ENCODE assay signal across 8 mouse cellular contexts in genomic region chr5:77265081-77265670, GRCm38 (mm10). TPM values are rescaled to one million over a fixed set of nuclear protein-coding genes. Genes with fewer than 3 reads are reported as not detected.
DNase-seq lines count a peak whose midpoint lies in the region; ATAC-seq and TF ChIP-seq lines count a peak whose summit lies in the region.

Gene Rest (plus strand): TSS chr5:77265491.

- peak within 1 kb of the TSS; percentile 67 for H3K4me2 ChIP-seq in forebrain, embryonic 11.5 days (ENCODE audit: low read depth, low read length, severe bottlenecking)
- peak within 1 kb of the TSS; percentile 80 for H3K4me2 ChIP-seq in heart, embryonic 16.5 days (ENCODE audit: low read depth, low read length)
- H3K4me2 ChIP-seq in lung, embryonic 15.5 days = peak within 1 kb of the TSS; percentile 75

- peaks cover 42% of the 10 kb centered on the region for H3K79me2 ChIP-seq in MEL (ENCODE audit: control insufficient read depth, insufficient read depth, low read length, poor library complexity)

- peaks cover 10 to 19% of the 10 kb centered on the region in 2 experiments for H3K36me3 ChIP-seq in MEL (ENCODE audit: control insufficient read depth in 1 of 2, insufficient read depth in 2 of 2, low read length in 2 of 2)
- peaks cover 11% of the 10 kb centered on the region; the same call in 1 of the 2 replicates for H3K36me3 ChIP-seq in forebrain, embryonic 11.5 days (ENCODE audit: control insufficient read depth, insufficient read depth, low read length)
- H3K36me3 ChIP-seq in heart, embryonic 16.5 days (ENCODE audit: control insufficient read depth, insufficient read depth) = peaks cover 16% of the 10 kb centered on the region
- peaks cover 20% of the 10 kb centered on the region for H3K36me3 ChIP-seq in lung, embryonic 15.5 days

- TF ChIP-seq CTCF in MEL (IDR thresholded peaks at IDR 0.05 in 2 of 3, conservative IDR thresholded peaks at IDR 0.05 in 1 of 3; ENCODE audit: control insufficient read depth in 1 of 3, insufficient read depth in 1 of 3, low read depth in 2 of 3, low read length in 3 of 3, poor library complexity in 1 of 3, severe bottlenecking in 1 of 3) = no peak
- no peak for TF ChIP-seq CTCF in olfactory bulb, adult 2 months (IDR thresholded peaks at IDR 0.05; ENCODE audit: insufficient read depth, low read depth, low read length)

- H3K9ac ChIP-seq in MEL (ENCODE audit: control insufficient read depth, low read depth, low read length, poor library complexity, severe bottlenecking) = peak within 1 kb of the TSS; percentile 89
- H3K9ac ChIP-seq in forebrain, embryonic 11.5 days (ENCODE audit: low read length) = peak within 1 kb of the TSS; percentile 95
- H3K9ac ChIP-seq in heart, embryonic 16.5 days (ENCODE audit: low read length) = peak within 1 kb of the TSS; percentile 95
- H3K9ac ChIP-seq in lung, embryonic 15.5 days = peak within 1 kb of the TSS; percentile 87

- no peaks in the 10 kb centered on the region for H3K9me3 ChIP-seq in MEL (replicated peaks; ENCODE audit: insufficient read depth, low read length)
- H3K9me3 ChIP-seq in forebrain, embryonic 11.5 days (ENCODE audit: control insufficient read depth, low read length) = no peaks in the 10 kb centered on the region
- no peaks in the 10 kb centered on the region for H3K9me3 ChIP-seq in heart, embryonic 16.5 days (replicated peaks; ENCODE audit: control insufficient read depth, low read length)
- no peaks in the 10 kb centered on the region for H3K9me3 ChIP-seq in lung, embryonic 15.5 days

- H3K27ac ChIP-seq in MEL (ENCODE audit: control insufficient read depth, low read depth, low read length) = peak within 1 kb of the TSS; percentile 85
- H3K27ac ChIP-seq in forebrain, embryonic 11.5 days (ENCODE audit: low read depth, low read length) = peak within 1 kb of the TSS; percentile 91
- peak within 1 kb of the TSS; percentile 97 for H3K27ac ChIP-seq in heart, embryonic 16.5 days (ENCODE audit: low read length)
- peak within 1 kb of the TSS; percentile 97 for H3K27ac ChIP-seq in lung, embryonic 15.5 days
- H3K27ac ChIP-seq in olfactory bulb, adult 2 months (ENCODE audit: insufficient read depth, low read depth, low read length) = no peak within 1 kb of the TSS

- TF ChIP-seq RAD21 in MEL (IDR thresholded peaks at IDR 0.05; ENCODE audit: low read depth, low read length) = no peak

- H3K27me3 ChIP-seq in MEL (ENCODE audit: control insufficient read depth in 1 of 2, insufficient read depth in 2 of 2, low read length in 2 of 2) = no peaks in the 10 kb centered on the region
- H3K27me3 ChIP-seq in forebrain, embryonic 11.5 days (ENCODE audit: control insufficient read depth, insufficient read depth, low read length) = no peaks in the 10 kb centered on the region
- no peaks in the 10 kb centered on the region for H3K27me3 ChIP-seq in heart, embryonic 16.5 days (ENCODE audit: control insufficient read depth, insufficient read depth, low read length)
- no peaks in the 10 kb centered on the region for H3K27me3 ChIP-seq in lung, embryonic 15.5 days

- ATAC-seq in forebrain, embryonic 11.5 days (replicated peaks; ENCODE audit: low FRiP score) = peak; percentile 89
- peak; percentile 86 for ATAC-seq in heart, embryonic 16.5 days (replicated peaks; ENCODE audit: extremely low read depth, insufficient read depth, low FRiP score)
- ATAC-seq in lung, embryonic 15.5 days (ENCODE audit: borderline replicate concordance, extremely low read depth, low FRiP score, low TSS enrichment) = peak; percentile 89

- under 1% methylated on average over 73 of the region's 78 CpGs for WGBS in forebrain, embryonic 11.5 days
- WGBS in heart, embryonic 16.5 days = under 1% methylated on average over 71 of the region's 78 CpGs
- WGBS in lung, embryonic 15.5 days = under 1% methylated on average over 50 of the region's 78 CpGs
- 5% methylated on average over 76 of the region's 78 CpGs for WGBS in olfactory bulb, adult 2 months

- peak within 1 kb of the TSS; percentile 89 to 93 for H3K4me3 ChIP-seq in MEL (ENCODE audit: control insufficient read depth in 1 of 2, insufficient read depth in 1 of 2, low read depth in 2 of 2, low read length in 2 of 2)
- peak within 1 kb of the TSS; percentile 99 for H3K4me3 ChIP-seq in forebrain, embryonic 11.5 days (ENCODE audit: low read depth, low read length)
- H3K4me3 ChIP-seq in heart, embryonic 16.5 days (ENCODE audit: low read length) = peak within 1 kb of the TSS; percentile 94
- peak within 1 kb of the TSS; percentile 95 for H3K4me3 ChIP-seq in lung, embryonic 15.5 days
- H3K4me3 ChIP-seq in olfactory bulb, adult 2 months (ENCODE audit: insufficient read depth, low read depth, low read length) = peak within 1 kb of the TSS; percentile 70

- TF ChIP-seq POLR2A in MEL (IDR thresholded peaks at IDR 0.05; ENCODE audit: control insufficient read depth in 1 of 2, insufficient read depth in 1 of 2, low read depth in 1 of 2, low read length in 2 of 2, poor library complexity in 1 of 2) = peak; percentile 62 to 68
- TF ChIP-seq POLR2A in olfactory bulb, adult 2 months (IDR thresholded peaks at IDR 0.05; ENCODE audit: insufficient read depth, low read depth, low read length) = 0 out of 2 replicates have a peak, but pooled peaks have one; percentile 6

- no peak for TF ChIP-seq EP300 in MEL (IDR thresholded peaks at IDR 0.05; ENCODE audit: low read depth in 1 of 2, low read length in 2 of 2)

- peak; percentile 95 for DNase-seq in MEL (ENCODE audit: low read depth, low spot score)
- DNase-seq in c-Kit-positive CD71-positive TER-119-positive erythroid progenitor cells, embryonic 14.5 days (ENCODE audit: low spot score) = peak; percentile 46
- DNase-seq in forebrain, embryonic 11.5 days (ENCODE audit: low spot score) = peak; percentile 93
- DNase-seq in kidney, postnatal 14 days = peak; percentile 93
- DNase-seq in thymus, postnatal 14 days = peak; percentile 83

- H3K4me1 ChIP-seq in MEL (ENCODE audit: control insufficient read depth in 1 of 2, insufficient read depth in 2 of 2, low read length in 2 of 2) = peaks cover 3 to 12% of the 10 kb centered on the region in 2 experiments; a peak in 3 of 4 replicates
- peaks cover 2% of the 10 kb centered on the region; the same call in 1 of the 2 replicates for H3K4me1 ChIP-seq in forebrain, embryonic 11.5 days (replicated peaks; ENCODE audit: control insufficient read depth, insufficient read depth, low read length)
- peaks cover 10% of the 10 kb centered on the region for H3K4me1 ChIP-seq in heart, embryonic 16.5 days (ENCODE audit: control insufficient read depth, insufficient read depth, low read length)
- peaks cover 7% of the 10 kb centered on the region; the same call in 1 of the 2 replicates for H3K4me1 ChIP-seq in lung, embryonic 15.5 days
- H3K4me1 ChIP-seq in olfactory bulb, adult 2 months (ENCODE audit: control insufficient read depth, insufficient read depth, low read length) = 0 out of 2 replicates have a peak, but pooled peaks cover 2% of the 10 kb centered on the region

TF ChIP-seq in MEL, 35 proteins besides CTCF, POLR2A, EP300 and RAD21 (continues in another document):
- TF ChIP-seq MYC (IDR thresholded peaks at IDR 0.05; ENCODE audit: low read depth, low read length) (peak; percentile 59; the same call in 1 of the 2 replicates), GABPA (IDR thresholded peaks at IDR 0.05; ENCODE audit: low read depth, low read length) (no peak), MEF2A (IDR thresholded peaks at IDR 0.05; ENCODE audit: extremely low read depth, insufficient replicate concordance, low read depth, low read length, poor library complexity, severe bottlenecking) (no peak), KAT2A (conservative IDR thresholded peaks at IDR 0.05; ENCODE audit: low read depth, low read length) (no peak), ZC3H11A (IDR thresholded peaks at IDR 0.05; ENCODE audit: low read depth, low read length) (no peak), SIN3A (IDR thresholded peaks at IDR 0.05; ENCODE audit: low read length) (peak; percentile 85), ZMIZ1 (IDR thresholded peaks at IDR 0.05; ENCODE audit: low read depth, low read length) (peak; percentile 69), UBTF (IDR thresholded peaks at IDR 0.05; ENCODE audit: borderline replicate concordance, insufficient read depth, low read depth, low read length) (no peak), GATA1 (IDR thresholded peaks at IDR 0.05; ENCODE audit: low read depth, low read length) (no peak), ZNF384 (IDR thresholded peaks at IDR 0.05; ENCODE audit: low read depth, low read length) (no peak), USF2 (IDR thresholded peaks at IDR 0.05; ENCODE audit: borderline replicate concordance in 1 of 2, insufficient read depth in 1 of 2, low read depth in 1 of 2, low read length in 2 of 2) (no peak), MAZ (IDR thresholded peaks at IDR 0.05; ENCODE audit: low read depth, low read length) (no peak), ETS1 (IDR thresholded peaks at IDR 0.05; ENCODE audit: low read depth, low read length) (0 out of 2 replicates have a peak, but pooled peaks have one; percentile 23), JUND (IDR thresholded peaks at IDR 0.05; ENCODE audit: low read depth, low read length) (no peak), USF1 (IDR thresholded peaks at IDR 0.05; ENCODE audit: low read depth, low read length) (no peak), MAX (IDR thresholded peaks at IDR 0.05; ENCODE audit: low read length) (peak; percentile 73), POLR2AphosphoS5 (IDR thresholded peaks at IDR 0.05; ENCODE audit: borderline replicate concordance, low read depth, low read length) (no peak), NELFE (IDR thresholded peaks at IDR 0.05; ENCODE audit: low read depth, low read length) (peak; percentile 63), ELF1 (IDR thresholded peaks at IDR 0.05; ENCODE audit: low read depth, low read length) (no peak), CHD1 (IDR thresholded peaks at IDR 0.05; ENCODE audit: low read depth, low read length) (peak; percentile 83; the same call in 1 of the 2 replicates), NRF1 (IDR thresholded peaks at IDR 0.05; ENCODE audit: insufficient read depth, low read depth, low read length, poor library complexity, severe bottlenecking) (peak; percentile 54), HCFC1 (IDR thresholded peaks at IDR 0.05; ENCODE audit: low read depth, low read length) (peak; percentile 30; the same call in 1 of the 2 replicates)

RNA-seq across cellular contexts. Expression of gene Rest, which starts in this region (rescaled TPM):
- total RNA-seq in MEL (2012; rRNA removed) = 19.3 and 21.0 TPM in 2 replicates
- polyA plus RNA-seq in MEL (2012; ENCODE audit: insufficient read depth in 1 of 2, insufficient read length in 2 of 2, low read depth in 1 of 2, low replicate concordance in 2 of 2, missing spikeins in 1 of 2) = 10 to 100 TPM in 1 of 2 experiments, 1 to 10 TPM in 1; 7.4 to 20.6 TPM
- 24.7 and 25.3 TPM in 2 replicates for polyA plus RNA-seq in forebrain, embryonic 11.5 days (2014; fragmentation: Nextera tagmentation; extraction: Ambion mirVana)
- polyA plus RNA-seq in heart, embryonic 16.5 days (2015; fragmentation: Nextera tagmentation; extraction: Ambion mirVana) = 18.9 and 20.3 TPM in 2 replicates
- 33.5 and 34.2 TPM in 2 replicates for polyA plus RNA-seq in lung, embryonic 15.5 days (2015; fragmentation: Nextera tagmentation; extraction: Ambion mirVana)
- not detected in 2 replicates for polyA plus RNA-seq in olfactory bulb, adult 2 months (2012; ENCODE audit: insufficient read depth, insufficient read length, low replicate concordance, missing spikeins)
